Mouse (Mus musculus) G1E-ER4 (cell line): ENCODE results near the gene Noct. TPM values are rescaled to one million over a fixed set of nuclear protein-coding genes. Genes with fewer than 3 reads are reported as not detected.

Experiments
- GATA1 ChIP-seq: IDR thresholded peaks from one replicate; pipeline ENCODE4 v1.8.0; 2012; ENCODE audit warnings: low read length, inconsistent platforms
- polyA plus RNA-seq: library from polyadenylated mRNA; stranded (reverse); fragments of >175 nt; gene quantifications from 2 replicates; pipeline ENCODE4 v1.2.3, GENCODE M21; 2012

Noct gene
- polyA plus RNA-seq, 1 experiment = 32.2 TPM

DNA sequence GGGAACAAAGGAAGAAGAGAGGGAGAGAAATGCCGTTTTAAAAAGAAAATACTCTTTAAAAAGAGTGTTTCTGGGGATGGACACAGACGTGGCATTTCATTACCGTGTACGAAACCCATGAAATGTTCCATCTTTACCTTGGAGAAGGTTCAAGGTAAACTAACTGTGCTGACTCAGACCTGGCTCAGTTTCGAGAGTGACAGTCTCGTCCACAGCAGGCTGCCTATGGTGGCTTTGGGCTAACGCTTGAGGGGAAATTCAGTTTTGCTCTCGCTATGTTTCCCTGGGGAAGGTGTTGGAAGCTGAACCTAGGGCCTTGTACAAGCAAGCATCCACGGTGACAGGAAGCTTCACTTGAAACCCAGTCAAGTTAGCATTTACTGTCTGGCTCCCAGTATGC lies 22.3 kb upstream of the Noct start:
- TF ChIP-seq GATA1 = no peak

DNA sequence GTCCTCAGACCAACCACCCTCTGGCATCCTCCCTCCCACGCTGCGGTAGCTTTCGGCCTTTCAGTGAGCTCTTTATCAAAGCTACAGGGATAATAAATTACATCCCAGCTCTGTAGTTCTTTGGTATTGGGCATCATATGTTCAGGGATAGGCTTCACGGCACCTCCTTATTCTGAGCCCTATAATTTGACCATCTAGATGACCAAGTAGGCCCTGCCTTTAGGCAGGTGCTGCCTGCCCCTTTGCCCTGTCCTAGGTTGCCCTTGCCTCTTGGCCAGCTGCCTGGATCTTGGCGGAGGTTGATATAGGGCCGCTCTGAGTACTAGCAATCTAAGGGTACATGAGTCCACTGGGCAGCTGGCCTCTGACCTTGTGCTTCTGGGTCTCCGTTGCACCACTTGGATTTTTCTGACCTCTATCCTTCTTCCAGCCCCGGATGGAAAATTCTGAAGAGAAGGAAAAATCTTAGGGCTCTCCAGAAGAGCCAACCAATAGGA lies 21.7 kb upstream of the Noct start:
- TF ChIP-seq GATA1 = no peak

DNA sequence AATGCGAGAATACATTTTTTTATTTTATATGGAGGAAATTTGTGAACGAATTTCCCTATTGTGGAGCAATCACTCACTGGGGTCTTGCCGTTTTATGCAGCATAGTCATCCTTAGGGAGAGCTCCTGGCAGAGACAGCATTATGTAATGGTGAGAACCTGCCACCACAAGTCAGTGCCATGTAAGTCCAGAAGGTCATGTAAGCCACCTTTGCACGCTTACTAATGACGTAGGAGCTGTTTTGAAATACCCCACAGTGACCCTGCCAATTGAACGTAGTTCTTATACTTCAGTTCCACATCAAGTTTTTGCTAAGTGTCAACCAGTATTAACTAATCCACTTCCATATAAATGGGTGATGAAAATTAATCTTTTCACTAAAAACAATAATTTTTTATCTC lies 20.3 kb upstream of the Noct start:
- TF ChIP-seq GATA1 = no peak

DNA sequence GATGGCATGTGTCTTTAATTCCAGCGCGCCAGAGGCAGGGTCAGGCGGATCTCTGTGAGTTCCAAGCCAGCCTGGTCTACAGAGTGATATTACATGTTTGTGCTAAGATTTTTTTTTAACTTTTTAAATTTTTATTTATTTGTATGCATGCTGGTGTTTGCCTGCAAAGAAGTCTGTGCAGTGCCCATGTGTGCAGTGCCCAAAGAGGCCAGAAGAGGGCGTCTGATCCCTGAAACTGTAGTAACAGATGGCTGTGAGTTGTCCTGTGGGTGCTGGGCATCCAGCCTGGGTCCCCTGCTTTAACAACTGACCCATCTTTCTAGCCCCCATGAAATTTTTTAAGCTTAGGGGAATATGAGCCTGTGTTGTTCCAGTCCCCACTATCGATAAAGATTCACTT lies 19.8 kb upstream of the Noct start:
- no peak for TF ChIP-seq GATA1

DNA sequence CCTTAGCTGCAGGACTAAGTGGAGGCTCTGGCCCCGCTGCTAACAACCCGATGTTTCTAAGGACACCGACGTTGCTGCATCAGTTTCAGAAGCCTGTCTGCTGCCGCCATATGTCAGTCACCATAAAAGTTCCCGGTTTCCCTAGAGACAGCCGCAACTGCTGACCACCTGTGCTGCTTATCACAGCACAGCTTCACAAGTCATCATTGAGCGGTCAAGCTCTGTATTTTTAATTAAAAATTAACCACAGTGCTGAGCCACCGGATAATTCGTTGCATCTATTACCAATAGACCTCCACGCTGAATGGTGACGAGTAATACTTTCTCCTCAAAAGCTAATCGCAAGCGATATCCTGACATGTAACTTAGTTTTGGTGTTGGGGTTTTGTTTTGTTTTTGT lies 19.4 kb upstream of the Noct start:
- no peak for TF ChIP-seq GATA1

DNA sequence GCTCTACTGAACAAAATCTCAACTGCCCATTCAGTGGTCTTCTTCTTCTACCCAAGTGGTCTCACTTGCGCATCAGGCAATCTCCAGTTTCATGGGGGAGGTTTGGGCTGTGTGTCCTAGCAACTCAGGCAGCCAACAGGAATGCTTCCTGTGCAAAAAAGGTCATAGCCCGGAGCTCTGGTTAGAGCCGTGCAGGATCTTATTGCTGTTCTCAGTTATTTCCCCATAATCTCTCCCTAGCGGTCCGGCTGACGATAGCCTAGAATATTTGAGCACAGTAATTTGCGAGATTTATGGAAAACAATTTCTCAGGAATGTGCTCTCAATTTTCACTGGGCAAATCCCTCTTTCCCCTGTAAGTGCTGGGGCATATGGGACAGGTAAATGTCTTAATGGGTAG lies 17.7 kb upstream of the Noct start:
- TF ChIP-seq GATA1 = no peak

DNA sequence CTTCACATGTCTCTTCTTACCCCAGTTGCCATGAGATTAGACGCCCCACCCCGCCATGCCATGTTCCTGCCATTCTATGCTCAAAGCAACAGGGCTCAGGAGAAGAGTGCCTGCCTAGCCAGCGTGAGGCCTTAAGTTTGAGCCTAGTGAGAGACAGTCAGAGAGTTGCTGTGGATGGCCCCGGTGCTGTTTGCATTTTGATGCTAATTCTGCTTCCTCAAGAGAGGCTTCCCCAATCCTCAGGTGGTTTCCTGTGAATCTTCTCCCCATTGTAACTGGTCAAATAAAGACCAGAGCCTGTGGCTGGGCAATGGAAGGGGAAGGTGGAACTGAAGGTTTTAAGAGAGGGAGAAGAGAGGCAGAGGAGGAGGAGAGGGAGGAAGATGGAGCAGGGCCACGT lies 15.6 kb upstream of the Noct start:
- no peak for TF ChIP-seq GATA1

DNA sequence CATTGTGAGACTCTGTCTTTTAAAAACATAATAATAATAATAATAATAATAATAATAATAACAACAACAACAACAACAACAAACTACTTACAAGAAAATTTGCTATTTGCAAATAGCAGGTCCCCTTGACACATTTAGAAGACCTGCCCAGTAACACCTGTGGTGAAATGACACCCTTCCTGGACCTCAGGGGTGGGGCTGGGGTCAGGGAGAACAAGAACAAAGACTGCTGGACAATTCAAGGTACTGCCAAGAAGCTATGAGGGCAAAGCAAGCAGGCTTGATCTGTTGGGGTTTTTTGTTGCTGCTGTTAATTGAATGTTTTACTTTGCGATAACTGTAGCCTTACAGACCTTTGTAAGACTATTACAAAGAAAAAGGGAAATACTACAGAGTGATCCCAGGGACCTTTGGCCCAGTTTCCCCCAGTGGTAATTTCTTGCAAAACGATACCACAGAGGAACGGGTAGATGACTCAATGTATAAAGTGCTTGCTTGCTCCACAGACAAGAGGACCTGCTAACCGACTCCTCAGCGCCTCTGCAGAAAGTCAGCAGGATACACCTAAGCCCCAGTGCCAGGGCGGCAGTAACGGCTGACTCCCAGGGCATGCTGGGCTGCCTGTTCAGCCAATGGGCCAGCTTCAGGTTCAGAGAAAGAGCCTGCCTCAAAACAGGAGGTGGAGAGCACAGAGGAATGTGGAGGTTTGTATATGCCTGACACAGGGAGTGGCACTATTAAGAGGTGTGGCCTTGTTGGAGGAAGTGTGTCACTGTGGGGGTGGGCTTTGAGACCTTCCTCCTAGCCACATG lies 14.5 kb upstream of the Noct start:
- TF ChIP-seq GATA1 = no peak

DNA sequence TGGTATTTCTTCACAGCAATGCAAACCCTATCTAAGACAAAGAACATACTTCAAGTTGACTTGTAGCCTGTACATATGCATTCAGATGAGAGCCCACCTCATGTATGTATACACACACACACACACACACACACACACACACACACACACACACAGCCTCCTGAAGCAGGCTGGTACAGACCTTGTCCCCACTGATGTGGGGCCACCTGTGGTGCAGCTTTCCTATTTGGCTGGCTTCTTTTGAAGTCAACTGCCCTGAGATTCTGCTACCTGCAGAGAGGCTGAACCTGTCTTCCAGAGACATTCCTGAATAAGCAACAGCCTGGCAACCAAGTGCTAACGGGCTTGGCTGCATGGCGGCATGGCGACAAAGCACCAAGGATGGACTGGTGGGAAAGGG lies 13.8 kb upstream of the Noct start:
- TF ChIP-seq GATA1 = no peak

DNA sequence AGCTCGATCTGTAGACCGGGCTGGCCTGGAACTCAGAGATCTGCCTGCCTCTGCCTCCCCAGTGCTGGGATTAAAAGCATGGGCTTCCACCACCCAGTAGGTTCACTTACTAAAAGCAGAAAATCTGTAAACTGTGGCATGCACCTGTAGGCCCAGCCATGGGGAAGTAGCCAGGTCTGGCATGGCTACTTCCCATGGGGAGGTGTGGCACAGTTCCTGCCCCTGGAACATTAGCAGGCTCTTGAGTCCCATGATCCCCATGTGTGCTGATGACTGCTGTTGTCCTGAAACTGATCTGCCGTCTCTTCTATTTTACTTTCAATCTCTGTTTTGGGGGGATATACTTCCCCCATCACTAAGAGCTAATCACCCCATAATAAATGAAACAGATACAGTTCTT lies 11.1 kb upstream of the Noct start:
- no peak for TF ChIP-seq GATA1

DNA sequence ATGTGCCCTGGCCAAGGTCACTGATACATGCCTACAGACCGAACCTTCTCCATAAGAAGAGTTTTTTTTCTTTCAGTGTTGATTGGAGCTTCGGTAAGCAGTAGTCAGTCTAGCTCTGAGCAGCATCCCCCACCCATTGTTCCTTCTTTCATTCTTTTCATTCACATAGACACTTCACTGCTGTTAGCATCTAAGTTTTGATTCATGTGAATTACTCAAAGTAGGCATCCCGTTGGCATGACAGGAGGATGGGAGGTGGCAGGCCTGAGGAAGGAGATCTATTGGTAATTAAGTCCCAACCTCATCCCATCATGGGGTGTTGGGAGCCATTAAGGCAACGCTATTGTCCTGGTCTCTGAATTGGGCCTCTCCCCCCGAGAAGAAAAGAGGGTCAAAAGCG lies 8.6 kb upstream of the Noct start:
- TF ChIP-seq GATA1 = no peak

DNA sequence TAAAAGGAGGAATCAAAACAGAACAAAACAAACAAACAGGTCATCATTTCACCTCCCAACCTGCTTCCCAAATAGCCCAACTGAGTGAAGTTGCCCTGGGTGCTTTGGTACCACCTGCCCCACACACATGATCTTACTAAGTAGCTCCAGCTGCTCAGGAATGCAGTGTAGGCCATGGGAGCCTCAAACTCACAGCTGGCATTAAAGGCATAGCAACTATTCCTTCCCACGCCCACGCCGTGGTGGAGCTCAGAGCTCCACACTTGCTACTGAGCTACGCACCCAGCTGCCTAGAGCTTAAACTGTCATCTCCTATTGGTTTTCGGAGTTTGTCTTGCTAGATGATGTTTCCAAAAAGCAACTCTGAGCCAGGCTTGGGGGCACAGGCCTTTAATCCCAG lies 5.0 kb upstream of the Noct start:
- TF ChIP-seq GATA1 = no peak

DNA sequence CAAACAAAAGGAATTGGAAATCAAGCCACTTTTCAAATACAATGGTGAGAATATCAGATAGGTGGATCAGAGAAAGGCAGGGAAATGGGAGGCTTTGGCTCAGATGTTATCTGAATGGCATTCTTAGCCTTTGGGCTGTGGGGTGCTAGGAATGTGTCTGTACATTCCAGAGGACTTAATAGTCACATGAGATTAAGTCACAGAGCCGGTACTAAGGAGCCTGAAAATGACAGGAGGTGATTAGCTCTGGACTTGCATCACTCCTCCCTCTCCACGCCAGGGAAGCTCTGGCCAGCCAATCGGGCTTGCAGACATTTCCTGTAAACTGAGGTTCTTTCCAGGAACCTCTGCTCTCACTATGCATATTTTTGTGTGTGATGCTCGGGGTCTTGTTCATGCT lies 3.4 kb upstream of the Noct start:
- TF ChIP-seq GATA1 = no peak

DNA sequence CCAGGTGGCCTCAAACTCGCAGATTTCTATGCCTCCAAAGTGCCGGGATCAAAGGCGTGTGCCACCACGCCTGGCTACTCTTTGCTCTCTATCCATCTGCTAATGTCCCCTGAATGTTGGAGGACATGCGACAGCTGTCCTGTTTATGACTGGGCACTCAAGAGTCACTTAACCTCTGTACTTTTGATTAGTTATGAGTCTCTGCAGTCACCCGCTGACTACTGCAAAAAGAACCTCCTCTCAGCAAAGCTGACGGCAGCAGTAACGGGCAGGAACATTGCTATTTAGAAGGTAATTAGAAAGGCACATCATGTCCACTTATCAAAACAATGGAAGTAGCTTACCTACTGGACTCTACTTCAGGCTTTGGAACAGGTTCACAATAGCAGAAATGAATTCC lies 2.4 kb upstream of the Noct start:
- TF ChIP-seq GATA1 = no peak

DNA sequence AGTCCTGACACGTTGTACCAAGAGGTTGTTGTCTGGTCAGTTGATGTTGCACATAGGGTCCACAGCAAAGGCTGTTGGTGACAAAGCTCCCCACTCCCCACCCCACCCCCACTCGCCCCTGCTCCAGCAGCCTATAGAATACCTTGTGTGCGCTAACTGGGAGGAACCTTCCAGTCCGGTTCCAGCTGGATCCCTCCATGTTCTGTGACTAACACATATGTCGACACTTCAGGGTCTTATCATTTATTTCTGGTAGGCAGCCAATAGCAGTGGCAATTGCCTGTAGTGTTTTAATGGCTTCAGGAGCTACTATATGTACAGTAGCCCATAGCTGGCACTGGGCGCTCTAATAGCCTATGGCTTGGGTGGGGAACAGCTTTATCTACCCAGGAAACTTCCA lies 1.9 kb upstream of the Noct start:
- TF ChIP-seq GATA1 = no peak

DNA sequence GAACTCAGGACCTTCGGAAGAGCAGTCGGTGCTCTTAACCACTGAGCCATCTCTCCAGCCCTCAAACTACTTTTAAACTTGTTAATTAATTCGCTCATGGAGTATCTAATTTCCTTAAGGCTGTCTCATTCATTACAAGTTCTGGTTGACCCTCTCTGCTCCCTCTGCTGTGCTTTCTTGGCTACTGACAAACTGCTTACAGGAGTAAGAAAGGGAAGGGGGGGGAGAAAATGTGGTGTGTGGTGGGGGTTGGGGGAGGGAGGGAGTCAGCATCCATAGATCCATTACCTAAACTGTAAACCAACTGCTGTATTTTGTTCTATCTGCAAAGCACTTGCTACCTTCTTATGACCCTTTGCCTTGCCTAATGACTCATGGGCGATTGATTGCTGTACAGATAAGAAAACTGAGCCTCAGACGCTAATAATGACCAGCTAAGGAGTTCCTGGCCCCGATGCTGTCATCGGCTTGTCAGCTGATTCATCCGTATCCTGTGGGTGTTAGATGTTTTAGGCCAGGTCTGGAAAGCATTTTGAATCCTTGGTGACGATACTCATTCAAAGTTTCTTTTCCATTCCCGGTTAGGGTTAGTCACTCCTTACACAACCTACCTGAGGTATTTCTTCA lies 1.3 kb upstream of the Noct start:
- no peak for TF ChIP-seq GATA1

DNA sequence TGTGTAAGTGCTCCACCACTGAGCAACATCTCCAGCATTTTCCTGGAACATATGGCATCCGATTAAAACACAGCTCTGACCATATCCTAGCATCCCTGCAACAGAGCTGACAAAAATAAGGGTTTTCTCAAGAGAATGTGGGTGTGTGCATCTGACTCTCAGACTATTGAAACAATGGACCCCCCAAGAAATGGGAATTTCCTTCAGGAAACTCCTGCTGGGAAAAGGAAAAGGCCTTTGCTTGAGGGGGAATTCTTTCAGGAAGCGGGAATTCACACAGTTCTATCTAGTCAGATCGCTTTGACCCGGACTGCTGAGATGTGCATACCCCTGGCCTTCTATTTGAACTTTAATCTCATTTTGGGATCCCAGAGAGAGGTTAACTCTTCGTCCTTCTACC lies 691 bp upstream of the Noct start:
- no peak for TF ChIP-seq GATA1

DNA sequence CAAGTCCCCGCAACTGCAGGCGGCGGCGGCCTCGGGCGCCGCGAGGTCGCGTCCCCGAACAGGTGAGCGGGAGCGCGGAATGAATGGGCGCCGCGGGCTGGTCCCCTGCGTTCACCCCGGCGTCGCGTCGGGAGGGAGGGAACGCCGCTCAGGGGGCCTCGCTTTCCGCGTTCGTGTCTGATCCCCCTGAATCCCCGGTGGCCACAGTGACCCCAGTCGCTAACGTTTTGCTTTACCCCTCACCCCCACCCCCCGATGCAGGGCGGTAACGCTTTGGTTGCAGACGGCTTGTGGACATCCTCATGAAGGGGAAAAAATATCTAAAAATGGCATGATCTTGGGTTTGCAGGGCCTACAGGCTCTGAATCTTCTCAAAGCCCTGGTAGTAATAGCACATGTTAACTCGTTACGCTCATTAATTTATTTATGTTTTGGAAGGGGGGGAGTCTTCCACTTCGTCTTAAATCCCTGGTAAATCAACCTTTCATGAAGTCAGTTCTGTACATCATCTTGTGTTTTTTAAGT lies 1.0 kb downstream of the Noct start:
- TF ChIP-seq GATA1 = no peak
